Mouse (Mus musculus) myocyte (in vitro differentiated cells): Measurements from ENCODE around the gene Scn4b. TPM values are rescaled to one million over a fixed set of nuclear protein-coding genes. Genes with fewer than 3 reads are reported as not detected.

Experiments used
- H3K27me3 ChIP-seq: one replicate; pipeline ENCODE4 v1.6.1; 2011; ENCODE audit not compliant: control insufficient read depth, insufficient read depth, insufficient read length
- H3K36me3 ChIP-seq: one replicate; pipeline ENCODE4 v1.6.1; 2011; ENCODE audit not compliant: control insufficient read depth, insufficient read depth
- H3K4me2 ChIP-seq: one replicate; pipeline ENCODE4 v1.6.1; 2011; ENCODE audit warnings: low read depth, control low read depth
- H3K4me3 ChIP-seq: one replicate; pipeline ENCODE4 v1.5.1; 2011; ENCODE audit warnings: mild to moderate bottlenecking, control low read depth, moderate library complexity
- H3K79me2 ChIP-seq: one replicate; pipeline ENCODE4 v1.6.1; 2011; ENCODE audit not compliant: control insufficient read depth, insufficient read depth
- H3ac ChIP-seq: one replicate; pipeline ENCODE4 v1.6.1; 2011; ENCODE audit not compliant: control insufficient read depth, insufficient read length
- CEBPB ChIP-seq: IDR thresholded peaks from 2 replicates; pipeline ENCODE4 v1.6.1; 2011; ENCODE audit warnings: mild to moderate bottlenecking, moderate library complexity; ENCODE audit not compliant: poor library complexity, insufficient read depth, severe bottlenecking
- E2F4 ChIP-seq: IDR thresholded peaks from one replicate; pipeline ENCODE4 v1.6.1; 2011; ENCODE audit warnings: mild to moderate bottlenecking, control low read depth, moderate library complexity; ENCODE audit not compliant: insufficient read depth
- MAX ChIP-seq: IDR thresholded peaks from one replicate; pipeline ENCODE4 v1.6.1; 2011; ENCODE audit warnings: low read depth, mild to moderate bottlenecking, control low read depth
- MYOD1 ChIP-seq, 3 experiments: IDR thresholded peaks; one replicate each; pipeline ENCODE4 v1.6.1; 2011; ENCODE audit warnings: control low read depth in 2 of 3, low read depth in 2 of 3, mild to moderate bottlenecking in 2 of 3, moderate library complexity in 1 of 3; ENCODE audit not compliant: insufficient read length in 2 of 3, control insufficient read depth in 1 of 3
- MYOG ChIP-seq, 3 experiments: IDR thresholded peaks; one replicate each; pipeline ENCODE4 v1.6.1; 2011; ENCODE audit warnings: control low read depth in 2 of 3, low read depth in 2 of 3, mild to moderate bottlenecking in 2 of 3; ENCODE audit not compliant: insufficient read length in 2 of 3, control insufficient read depth in 1 of 3, insufficient read depth in 1 of 3
- POLR2A ChIP-seq: IDR thresholded peaks from one replicate; pipeline ENCODE4 v1.6.1; 2011; ENCODE audit warnings: low read depth, mild to moderate bottlenecking, control low read depth, moderate library complexity; ENCODE audit not compliant: insufficient read length
- POLR2AphosphoS2 ChIP-seq: IDR thresholded peaks from one replicate; pipeline ENCODE4 v1.6.1; 2011; ENCODE audit warnings: low read depth, control low read depth; ENCODE audit not compliant: insufficient read length
- REST ChIP-seq: IDR thresholded peaks from one replicate; pipeline ENCODE4 v1.6.1; 2011; ENCODE audit warnings: mild to moderate bottlenecking, control low read depth, moderate library complexity; ENCODE audit not compliant: insufficient read depth, insufficient read length
- SRF ChIP-seq: IDR thresholded peaks from one replicate; pipeline ENCODE4 v1.6.1; 2011; ENCODE audit warnings: low read depth; ENCODE audit not compliant: control insufficient read depth, insufficient read length
- TCF12 ChIP-seq: IDR thresholded peaks from one replicate; pipeline ENCODE4 v1.6.1; 2011; ENCODE audit warnings: mild to moderate bottlenecking, control low read depth; ENCODE audit not compliant: poor library complexity, insufficient read depth, severe bottlenecking
- TCF3 ChIP-seq: IDR thresholded peaks from one replicate; pipeline ENCODE4 v1.6.1; 2011; ENCODE audit warnings: low read depth, control low read depth; ENCODE audit not compliant: insufficient read length
- USF1 ChIP-seq: IDR thresholded peaks from one replicate; pipeline ENCODE4 v1.6.1; 2011; ENCODE audit warnings: low read depth, mild to moderate bottlenecking, control low read depth, moderate library complexity
- polyA plus RNA-seq: library from polyadenylated mRNA; unstranded; fragments of >200 nt; fragmentation: generic; extraction: Trizol; gene quantifications from one replicate; pipeline ENCODE4 v1.2.1, GENCODE M21; 2012; ENCODE audit warnings: missing spikeins

The Scn4b gene
- polyA plus RNA-seq, 1 experiment: not detected

DNA sequence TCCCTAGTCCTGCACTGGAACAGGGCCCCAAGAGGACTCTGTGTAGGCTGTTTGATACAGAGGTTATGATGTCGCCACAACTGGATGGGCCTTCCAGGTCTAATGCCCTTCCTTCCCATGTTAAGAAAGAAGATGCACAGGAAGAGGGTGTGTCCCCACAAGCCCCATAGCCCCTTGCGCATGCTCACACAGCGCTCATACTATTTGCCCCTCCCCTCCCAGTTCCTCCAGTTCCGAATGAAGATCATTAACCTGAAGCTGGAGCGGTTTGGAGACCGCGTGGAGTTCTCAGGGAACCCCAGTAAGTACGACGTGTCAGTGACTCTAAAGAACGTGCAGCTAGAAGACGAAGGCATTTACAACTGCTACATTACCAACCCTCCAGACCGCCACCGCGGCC is 13.0 kb upstream of the Scn4b start:
- Histone ChIP-seq H3K36me3 (no peaks in the 10 kb centered on the region), H3K79me2 (no peaks in the 10 kb centered on the region), H3ac (no peak overlapping the region), H3K27me3 (peaks cover 57% of the 10 kb centered on the region), H3K4me2 (no peak overlapping the region), H3K4me3 (no peak overlapping the region)
- no peak for TF ChIP-seq CEBPB
- no peak for TF ChIP-seq MAX
- no peak for TF ChIP-seq E2F4
- no peak for TF ChIP-seq SRF
- no peak for TF ChIP-seq MYOG (IDR thresholded peaks at IDR 0.05; ENCODE audit: control insufficient read depth in 1 of 3, insufficient read depth in 1 of 3, insufficient read length in 2 of 3, low read depth in 2 of 3)
- no peak for TF ChIP-seq POLR2A
- TF ChIP-seq TCF3: no peak
- no peak for TF ChIP-seq TCF12
- no peak for TF ChIP-seq MYOD1 (IDR thresholded peaks at IDR 0.05; ENCODE audit: control insufficient read depth in 1 of 3, insufficient read length in 2 of 3, low read depth in 2 of 3)
- no peak for TF ChIP-seq REST
- no peak for TF ChIP-seq POLR2AphosphoS2

DNA sequence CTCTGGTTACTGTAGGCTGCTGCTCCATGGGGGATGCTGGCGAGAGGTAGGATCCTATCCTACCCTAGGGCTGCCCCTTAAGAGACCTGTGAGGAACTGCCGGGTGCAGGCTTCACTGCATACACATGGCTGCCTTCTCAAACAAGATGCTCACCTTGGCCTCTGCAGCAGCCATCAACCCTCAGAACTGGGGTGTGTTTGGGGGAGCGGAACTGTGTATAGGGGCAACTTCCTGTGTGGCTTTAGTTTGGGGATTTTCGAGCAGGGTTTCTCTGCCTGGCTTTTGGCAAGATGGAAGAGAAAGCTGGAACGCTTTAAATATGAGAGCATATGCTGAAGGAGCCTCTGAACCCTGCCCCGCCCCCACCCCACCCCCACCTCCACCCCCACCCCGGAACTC is 11.3 kb upstream of the Scn4b start:
- Histone ChIP-seq H3K4me2 (no peak overlapping the region), H3K36me3 (no peaks in the 10 kb centered on the region), H3K79me2 (no peaks in the 10 kb centered on the region), H3ac (no peak overlapping the region), H3K4me3 (no peak overlapping the region), H3K27me3 (peaks cover 64% of the 10 kb centered on the region)
- no peak for TF ChIP-seq REST

DNA sequence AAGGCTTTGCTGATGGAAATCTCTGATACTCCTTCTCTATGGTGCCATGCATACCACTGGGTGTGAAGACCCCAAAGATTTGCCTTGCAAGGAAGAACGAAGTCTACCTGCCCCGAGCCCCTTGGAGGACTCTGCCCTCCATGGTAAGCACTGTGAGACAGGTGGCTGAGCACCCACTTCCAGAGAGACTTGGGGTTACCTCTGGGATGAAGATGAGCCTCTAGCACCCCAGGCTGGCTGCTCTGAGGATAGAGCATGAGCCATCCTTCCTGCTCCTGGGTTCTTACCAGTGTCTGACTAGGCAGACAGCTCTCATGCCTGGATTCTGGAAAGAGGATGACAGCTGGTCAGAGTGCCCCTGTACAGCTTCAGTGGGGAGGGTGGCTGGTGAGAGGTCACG is 8.1 kb upstream of the Scn4b start:
- TF ChIP-seq MYOD1 (IDR thresholded peaks at IDR 0.05; ENCODE audit: control insufficient read depth in 1 of 3, insufficient read length in 2 of 3, low read depth in 2 of 3): no peak
- H3K27me3 ChIP-seq: peaks cover 78% of the 10 kb centered on the region

DNA sequence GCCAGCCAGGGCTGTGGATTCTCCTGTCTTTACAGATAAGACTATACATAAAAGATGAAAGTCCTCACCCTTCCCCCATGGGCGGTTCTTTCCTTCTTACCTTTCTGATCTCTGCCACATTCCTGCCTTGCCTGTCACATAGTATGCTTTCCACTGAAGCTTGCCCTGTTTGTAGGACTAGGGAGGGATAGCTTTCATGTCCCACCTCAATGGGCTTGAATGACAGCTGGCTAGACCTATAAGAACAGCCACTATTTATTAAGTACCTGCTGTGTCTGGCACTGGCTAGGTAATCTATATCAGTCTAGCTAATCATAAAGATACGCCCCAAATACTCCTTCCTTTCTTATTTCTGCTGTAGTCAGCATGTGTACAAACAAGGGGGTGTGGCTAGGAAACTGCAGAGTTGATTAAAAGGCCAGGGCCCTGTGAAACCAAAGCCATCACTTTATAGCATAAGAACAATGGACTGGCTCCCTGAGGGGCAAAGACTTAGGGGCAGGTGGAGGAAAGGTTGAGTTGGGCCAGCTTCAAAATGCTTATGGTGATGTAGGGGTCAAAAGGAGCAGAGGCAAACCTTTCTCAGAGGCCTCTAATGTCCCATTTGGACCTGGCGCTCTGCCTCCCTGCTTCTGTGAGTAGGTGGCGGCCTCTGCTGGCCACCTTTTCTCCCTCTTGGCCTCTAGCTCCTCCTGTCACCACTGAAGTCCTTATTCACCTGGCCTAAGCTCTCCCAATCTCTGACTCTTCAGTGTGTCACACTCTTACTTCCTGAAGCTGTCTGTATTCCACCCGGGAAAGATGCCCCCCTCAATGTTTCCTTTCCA is 4.5 kb upstream of the Scn4b start:
- Histone ChIP-seq H3K4me3 (no peak overlapping the region), H3K27me3 (peaks cover 90% of the 10 kb centered on the region)
- TF ChIP-seq TCF3 (no peak), TCF12 (no peak), MYOD1 (IDR thresholded peaks at IDR 0.05; ENCODE audit: control insufficient read depth in 1 of 3, insufficient read length in 2 of 3, low read depth in 2 of 3) (no peak), MAX (no peak), MYOG (IDR thresholded peaks at IDR 0.05; ENCODE audit: control insufficient read depth in 1 of 3, insufficient read depth in 1 of 3, insufficient read length in 2 of 3, low read depth in 2 of 3) (no peak), USF1 (no peak), POLR2AphosphoS2 (no peak)

More for the DNA sequence above, 8.1 kb upstream of the Scn4b start:
- Histone ChIP-seq H3K4me2 (no peak overlapping the region), H3K79me2 (no peaks in the 10 kb centered on the region), H3K36me3 (no peaks in the 10 kb centered on the region), H3K4me3 (no peak overlapping the region), H3ac (no peak overlapping the region)

DNA sequence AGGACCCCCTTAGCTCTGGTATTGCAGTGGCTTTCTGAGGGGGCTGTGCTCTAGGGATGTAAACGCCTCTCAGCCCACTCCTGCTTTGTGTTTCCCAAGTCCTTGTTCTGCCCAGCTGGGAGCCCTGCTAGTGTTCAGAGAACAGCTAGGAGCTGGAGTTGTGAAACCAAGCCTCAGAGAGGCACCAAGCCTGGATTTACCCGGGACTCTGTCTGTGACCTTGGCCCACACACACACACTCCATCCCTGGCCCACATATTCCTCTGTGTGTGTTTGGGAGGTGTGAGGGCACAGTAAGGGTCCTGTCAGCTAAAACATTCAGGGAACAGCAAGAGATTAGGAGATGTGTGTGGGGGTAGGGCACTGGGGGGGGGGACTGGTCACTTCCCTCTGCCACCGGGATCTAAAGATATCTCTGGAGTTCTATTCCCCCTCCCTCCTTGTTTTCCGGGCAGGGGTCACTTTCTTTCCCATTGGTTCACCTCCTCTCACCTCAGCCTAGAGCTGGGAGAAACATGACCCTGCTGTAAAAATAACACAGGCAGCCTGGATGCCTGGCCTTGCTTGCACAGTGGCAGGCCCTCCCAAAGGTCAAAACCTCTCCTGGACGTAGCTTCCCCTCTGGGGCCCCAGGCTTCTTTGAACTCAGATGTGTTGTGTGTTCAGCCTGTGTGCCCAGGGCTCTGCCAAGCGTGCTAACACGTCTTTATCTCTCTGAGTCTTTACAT is 1.6 kb upstream of the Scn4b start:
- no peak for TF ChIP-seq REST
- TF ChIP-seq MAX: no peak
- no peak for TF ChIP-seq SRF
- TF ChIP-seq USF1: no peak
- TF ChIP-seq CEBPB: no peak
- TF ChIP-seq POLR2A: no peak
- no peak for TF ChIP-seq MYOG (IDR thresholded peaks at IDR 0.05; ENCODE audit: control insufficient read depth in 1 of 3, insufficient read depth in 1 of 3, insufficient read length in 2 of 3, low read depth in 2 of 3)
- Histone ChIP-seq H3K4me3 (no peak overlapping the region), H3K4me2 (no peak overlapping the region), H3K36me3 (no peaks in the 10 kb centered on the region), H3ac (no peak overlapping the region), H3K27me3 (peaks cover 93% of the 10 kb centered on the region), H3K79me2 (no peaks in the 10 kb centered on the region)

More for the DNA sequence above, 4.5 kb upstream of the Scn4b start:
- no peaks in the 10 kb centered on the region for H3K79me2 ChIP-seq
- H3K36me3 ChIP-seq: no peaks in the 10 kb centered on the region
- H3ac ChIP-seq: no peak overlapping the region
- H3K4me2 ChIP-seq: no peak overlapping the region
